Mouse (Mus musculus): Measurements from ENCODE around the gene Neu4.
A peak's percentile ranks its signal among the peaks of the same experiment; 100 is the strongest.
"Not testable (repeated sequence)": the region's sequence is repeated elsewhere in the genome, so short reads cannot be mapped to it uniquely, and the experiment has no call there.

The Neu4 gene

DNA sequence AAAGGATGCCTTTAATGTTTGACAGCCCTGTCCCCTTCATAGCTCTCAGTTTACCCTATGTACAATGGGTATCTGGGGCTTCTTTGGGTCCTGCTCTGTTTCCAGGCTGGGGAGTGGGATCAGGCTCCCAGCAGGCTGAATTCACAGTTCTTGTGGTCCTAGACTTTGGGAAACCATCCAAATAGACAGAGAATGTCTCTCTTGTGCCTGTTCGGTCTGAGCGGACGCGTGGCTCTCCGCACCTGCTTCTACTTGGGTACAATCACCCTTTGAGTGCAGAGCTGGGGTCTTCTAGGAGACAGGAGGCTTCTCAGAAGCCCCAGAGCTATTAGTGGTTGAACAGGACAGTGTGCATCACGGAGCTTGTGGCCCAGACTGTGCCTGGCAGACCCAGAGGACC, at the start of gene Neu4:
Gene Neu4, plus strand, starts transcription at position 301 of the 400 bp plus-strand sequence.
- no peak for DNase-seq (ENCODE audit: low read depth, low spot score)

DNA sequence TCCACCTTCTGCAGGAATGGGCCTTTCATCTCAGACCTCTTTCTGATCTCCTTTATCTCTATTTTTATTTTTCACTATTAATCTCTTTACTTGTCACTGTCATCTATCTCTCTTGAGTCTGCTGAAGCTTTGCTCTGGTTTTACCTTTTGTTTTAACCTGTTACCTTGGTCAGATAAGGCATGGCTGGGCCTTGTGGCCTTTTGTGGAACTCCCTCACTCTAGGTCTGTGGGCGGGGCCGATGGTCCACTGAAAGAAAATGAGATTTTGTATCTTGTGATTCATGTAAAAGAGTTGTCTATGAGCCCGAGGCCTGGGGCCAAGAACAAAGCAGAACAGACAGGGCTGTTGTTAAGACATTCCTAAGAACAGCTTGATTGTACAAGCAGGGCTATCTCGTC, 49.5 kb upstream of the Neu4 start:
- DNase-seq (ENCODE audit: low read depth, low spot score), result not testable (repeated sequence)

DNA sequence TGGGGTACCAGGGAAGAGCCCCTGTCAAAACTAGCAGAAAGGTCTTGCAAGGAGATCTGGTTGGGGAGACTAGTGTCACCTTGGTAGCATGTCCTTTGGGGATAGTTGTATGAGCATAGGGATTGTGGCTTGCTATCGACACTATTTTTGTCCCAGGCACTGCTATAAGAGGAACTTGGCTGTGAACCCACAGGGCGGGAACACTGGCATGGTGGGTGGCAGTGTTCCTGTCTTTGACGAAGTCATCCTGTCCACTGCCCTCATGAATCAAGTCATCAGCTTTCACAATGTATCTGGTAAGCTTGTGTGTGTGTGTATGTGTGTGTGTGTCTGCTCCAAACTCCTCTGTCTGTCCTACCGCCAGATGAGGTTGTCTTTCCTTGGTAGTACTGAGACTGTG, 44.5 kb upstream of the Neu4 start:
- DNase-seq (ENCODE audit: low read depth, low spot score), result not testable (repeated sequence)

DNA sequence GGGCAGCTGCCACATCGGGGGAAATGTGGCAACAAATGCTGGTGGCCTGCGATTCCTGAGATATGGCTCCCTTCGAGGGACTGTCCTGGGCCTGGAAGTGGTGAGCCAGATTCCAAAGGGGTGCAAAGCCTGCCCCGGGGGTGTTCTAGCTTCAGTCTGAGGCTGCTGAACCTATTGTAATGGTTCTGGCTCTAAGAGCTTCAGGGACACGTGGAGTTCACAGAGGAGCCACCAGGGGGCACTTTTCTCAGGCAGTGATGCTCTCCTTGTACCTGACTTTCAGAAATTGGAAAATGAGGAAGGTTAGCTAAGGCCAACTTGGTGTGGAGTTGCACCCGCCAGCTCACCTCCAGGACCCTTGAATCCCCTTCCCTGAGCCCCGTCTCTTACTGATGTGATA, 42.0 kb upstream of the Neu4 start:
- not testable (repeated sequence) for DNase-seq (ENCODE audit: low read depth, low spot score)

DNA sequence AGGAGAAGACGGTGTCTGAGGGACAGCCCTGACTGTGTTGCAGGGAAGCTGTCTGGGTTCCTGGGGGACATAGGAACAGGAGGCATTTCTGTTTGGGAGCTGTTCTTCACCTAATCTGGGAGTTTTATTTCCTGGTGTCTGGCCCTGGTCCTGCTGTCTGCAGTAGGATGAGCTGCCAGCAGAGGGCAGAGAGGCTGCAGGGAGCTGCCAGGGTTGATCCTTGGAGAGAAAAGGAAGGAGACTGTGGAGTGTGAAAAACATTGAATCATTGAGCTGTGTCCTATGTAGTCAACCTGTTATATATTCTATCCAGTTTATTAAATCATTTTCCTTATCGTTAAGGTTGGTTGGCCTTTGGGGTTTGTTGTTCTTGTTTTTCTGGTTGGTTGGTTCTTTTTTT, 39.3 kb upstream of the Neu4 start:
- DNase-seq (ENCODE audit: low read depth, low spot score), result not testable (repeated sequence)

DNA sequence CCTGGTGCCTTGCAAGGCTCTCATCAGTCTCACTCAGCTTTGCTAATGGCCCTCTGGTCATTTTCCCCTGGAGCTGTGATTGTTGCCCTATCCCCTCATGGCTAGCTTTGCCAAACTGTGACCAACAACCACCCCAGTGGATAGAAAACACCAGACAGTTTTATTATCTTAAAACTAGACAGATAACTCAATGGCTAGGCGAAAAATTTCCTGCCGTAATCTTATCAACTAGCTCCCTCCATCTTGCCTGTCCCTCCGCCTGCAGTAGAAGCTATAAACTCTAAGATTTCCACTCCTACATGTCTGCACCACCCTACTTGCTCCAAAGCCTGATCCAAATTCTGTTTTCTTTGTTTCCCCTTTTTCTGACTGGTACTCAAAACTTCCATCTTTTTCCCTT, 34.1 kb upstream of the Neu4 start:
- no peak for DNase-seq (ENCODE audit: low read depth, low spot score)

DNA sequence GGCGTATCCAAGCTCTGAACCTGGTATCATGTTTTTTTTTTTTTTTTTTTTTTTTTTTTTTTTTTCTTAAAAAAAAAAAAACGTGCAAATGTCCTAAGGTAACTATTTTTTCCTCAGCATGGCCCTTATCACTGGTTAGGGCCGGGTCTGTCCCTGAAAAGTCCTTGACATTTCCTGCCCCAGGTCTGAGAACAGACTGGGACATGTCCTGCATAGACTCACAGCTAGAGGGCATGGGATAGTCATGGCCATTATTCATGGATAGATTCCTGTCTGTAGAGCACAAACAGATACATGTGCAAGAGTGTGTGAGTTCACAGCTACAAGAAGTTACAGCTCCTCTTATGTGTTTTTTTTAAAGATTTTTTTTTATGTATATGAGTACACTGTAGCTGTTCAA, 31.5 kb upstream of the Neu4 start:
- no peak for DNase-seq (ENCODE audit: low read depth, low spot score)

DNA sequence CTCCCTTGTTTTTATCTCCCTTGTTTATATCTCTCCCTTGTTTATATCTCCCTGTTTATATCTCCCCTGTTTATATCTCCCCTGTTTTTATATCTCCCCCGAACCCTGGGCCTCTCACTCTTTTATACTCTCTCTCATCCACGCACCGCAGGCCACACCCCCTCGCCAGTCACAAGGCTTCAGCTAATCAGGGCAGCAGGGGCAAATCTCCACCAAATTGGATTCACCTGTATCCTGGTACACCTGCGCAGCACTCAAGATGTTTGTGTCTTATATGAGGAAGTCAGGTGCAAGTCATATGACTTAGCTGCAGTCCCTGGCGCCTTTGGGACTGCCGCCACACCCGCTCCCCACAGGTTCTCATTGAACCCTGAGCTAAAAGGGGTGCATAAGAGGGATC, 30.0 kb upstream of the Neu4 start, which contains the start of gene Gal3st2c:
Gene Gal3st2c, plus strand, starts transcription at position 301 of the 400 bp plus-strand sequence.
- not testable (repeated sequence) for DNase-seq (ENCODE audit: low read depth, low spot score)

DNA sequence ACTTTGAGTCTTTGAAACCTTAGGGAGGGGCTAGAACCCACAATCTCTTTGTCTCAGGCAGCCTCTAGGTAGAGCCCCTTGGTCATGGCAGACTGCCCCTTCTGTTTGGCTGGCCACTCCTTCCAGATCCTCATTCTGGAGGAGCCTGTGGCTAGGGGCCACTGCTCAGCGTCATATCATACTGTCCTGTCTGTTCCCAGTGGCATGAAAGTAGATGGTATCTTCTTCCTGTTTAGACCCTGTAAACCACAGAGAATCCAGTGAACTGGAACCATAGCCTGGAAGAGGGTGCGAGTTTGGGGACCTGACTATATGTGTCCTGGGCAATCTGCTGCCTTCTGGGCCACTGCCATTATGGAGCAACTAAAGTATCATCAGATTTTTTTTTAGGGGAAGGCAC, 29.2 kb upstream of the Neu4 start:
- DNase-seq (ENCODE audit: low read depth, low spot score), result not testable (repeated sequence)

DNA sequence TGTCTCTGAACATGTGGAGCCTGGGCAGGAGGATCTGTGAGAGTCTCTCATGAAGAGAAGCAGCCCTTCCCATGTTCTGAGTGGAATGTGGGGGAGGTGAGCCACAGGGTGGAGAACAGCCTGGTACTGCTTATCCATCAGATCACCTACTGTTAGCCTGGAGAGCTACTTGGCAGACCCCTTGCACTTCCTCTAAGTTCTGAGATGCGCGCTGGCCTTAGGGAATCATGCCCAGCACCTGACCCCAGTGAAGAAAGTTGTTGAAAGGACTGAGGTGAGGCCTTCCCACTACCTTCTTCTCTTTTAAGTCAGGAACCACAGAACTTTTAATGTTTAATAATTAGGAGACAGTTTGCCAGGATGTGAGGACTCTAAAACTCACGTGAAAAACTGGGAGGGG, 28.8 kb upstream of the Neu4 start:
- not testable (repeated sequence) for DNase-seq (ENCODE audit: low read depth, low spot score)

DNA sequence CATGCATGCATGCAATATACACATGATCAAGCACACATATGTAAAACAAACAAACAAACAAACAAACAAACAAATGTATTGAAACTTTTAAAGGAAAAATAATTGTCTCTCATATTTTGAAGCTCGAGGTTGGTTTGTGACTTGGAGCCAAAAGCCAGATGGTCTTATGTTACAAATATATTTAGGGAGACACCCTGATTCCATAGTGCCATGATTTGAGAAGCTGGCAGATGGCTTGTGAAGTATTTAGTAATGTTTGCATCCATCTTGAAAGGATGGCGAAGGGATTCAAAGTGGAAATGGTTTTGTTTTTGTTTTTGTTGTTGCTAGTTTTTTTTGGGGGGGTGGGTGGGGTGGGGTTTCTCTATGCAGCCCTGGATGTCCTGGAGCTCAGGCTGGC, 19.2 kb upstream of the Neu4 start:
- no peak for DNase-seq (ENCODE audit: low read depth, low spot score)

DNA sequence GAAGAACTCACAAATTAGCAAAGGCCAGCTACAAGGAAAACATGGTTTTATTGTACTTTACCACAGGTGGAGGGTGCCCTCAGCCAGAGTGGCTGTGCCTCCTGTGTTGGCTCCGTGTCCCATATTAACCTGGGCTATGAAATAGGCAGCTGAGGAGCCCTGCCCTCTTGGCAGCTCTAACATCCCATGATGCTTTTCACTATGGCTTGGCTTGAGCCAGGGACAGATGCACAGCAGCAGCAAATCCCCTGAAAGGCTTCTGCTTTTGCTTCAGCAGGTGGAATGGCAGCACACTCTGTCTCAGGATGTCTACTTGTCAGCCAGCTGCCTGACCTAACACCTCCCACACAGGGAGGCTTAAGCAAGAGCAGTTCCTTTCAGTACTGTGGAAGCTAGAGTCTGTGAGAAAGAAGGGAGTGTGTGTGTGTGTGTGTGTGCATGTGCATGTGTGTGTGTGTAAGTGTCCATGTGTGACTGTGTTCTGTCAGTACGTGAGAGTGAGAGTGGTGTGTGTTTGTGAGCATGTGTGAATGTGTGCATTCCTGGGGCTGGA, 14.2 kb upstream of the Neu4 start:
- DNase-seq (ENCODE audit: low read depth, low spot score), result not testable (repeated sequence)

DNA sequence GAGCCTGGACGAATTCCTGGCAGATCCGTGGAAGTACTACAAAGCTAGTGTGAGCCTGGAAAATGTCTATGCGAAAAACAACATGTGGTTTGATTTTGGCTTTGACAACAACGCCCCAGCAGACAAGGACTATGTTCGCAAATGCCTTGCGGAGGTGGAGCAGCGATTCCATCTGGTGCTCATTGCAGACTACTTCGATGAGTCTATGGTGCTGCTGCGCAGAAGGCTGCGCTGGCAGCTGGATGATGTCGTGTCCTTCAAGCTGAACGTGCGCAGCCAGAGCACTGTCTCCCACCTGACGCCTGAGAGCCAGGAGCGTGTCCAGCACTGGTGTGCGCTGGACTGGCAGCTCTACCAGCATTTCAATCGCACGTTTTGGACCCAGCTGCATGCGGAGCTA, 11.4 kb upstream of the Neu4 start:
- DNase-seq (ENCODE audit: low read depth, low spot score), result not testable (repeated sequence)

DNA sequence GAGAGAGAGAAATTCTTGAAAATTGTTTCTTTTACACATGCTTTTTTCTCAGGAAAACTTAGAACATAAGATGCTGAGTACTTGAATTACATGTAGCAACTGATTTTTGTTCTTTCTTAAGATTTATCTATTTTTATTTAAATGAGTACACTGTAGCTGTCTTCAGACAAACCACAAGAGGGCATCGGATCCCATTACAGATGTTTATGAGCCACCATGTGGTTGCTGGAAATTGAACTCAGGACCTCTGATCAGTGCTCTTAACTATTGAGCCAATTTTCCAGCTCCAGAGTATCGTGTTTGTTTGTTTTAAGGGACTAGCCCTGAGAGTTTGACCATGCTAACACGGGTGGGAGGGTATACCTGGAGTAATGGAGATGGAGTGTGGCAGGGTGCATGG, 8.6 kb upstream of the Neu4 start:
- DNase-seq (ENCODE audit: low read depth, low spot score), result no peak

DNA sequence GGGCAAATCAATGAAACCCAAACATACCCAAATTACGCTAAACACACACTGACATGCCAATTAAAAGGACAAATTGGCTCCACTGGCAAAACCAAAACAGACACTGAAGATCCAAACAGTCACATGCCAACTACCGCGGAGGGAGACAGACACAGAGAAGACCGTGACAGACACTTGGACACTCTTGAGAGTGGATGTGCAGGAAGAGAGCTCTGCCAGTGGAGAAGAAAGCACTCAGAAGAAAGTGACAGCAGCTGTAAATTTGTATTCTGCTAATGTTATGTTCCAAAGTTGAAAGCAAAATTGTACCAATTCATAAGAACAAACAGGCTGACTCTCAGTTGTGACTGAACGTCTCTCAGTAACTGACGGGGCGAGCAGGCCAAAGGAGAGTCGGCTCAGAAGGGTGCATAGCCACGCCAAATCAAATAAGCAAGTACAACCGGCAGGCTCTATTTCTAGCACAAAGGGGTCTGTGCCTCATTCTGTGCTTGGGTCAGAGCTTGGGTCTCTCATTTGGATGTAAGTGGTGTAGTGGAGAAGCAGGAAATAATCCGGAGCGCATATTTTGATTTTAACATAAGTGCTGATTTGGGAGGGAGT, 7.4 kb downstream of the Neu4 start:
- no peak for DNase-seq (ENCODE audit: low read depth, low spot score)

DNA sequence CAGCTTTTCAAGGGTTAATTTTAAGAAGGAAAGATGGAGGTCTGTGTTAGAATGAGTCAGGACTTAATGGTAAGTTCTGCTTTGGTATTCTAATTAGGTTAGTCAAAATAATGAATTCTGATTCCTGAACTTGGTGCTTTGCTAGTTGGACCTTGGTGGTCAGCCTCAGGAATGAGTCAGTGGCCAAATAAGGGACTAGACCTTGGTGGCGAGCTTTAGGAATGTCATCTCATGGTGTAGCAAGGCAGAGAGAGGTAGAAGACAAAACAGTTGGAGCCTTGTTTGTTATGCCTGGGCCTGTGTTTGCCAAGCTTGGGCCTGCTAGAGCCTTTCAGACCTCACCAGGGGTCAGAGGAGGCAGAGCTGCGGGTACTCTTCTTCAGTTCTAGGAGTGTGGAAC, 8.5 kb downstream of the Neu4 start:
- no peak for DNase-seq (ENCODE audit: low read depth, low spot score)

DNA sequence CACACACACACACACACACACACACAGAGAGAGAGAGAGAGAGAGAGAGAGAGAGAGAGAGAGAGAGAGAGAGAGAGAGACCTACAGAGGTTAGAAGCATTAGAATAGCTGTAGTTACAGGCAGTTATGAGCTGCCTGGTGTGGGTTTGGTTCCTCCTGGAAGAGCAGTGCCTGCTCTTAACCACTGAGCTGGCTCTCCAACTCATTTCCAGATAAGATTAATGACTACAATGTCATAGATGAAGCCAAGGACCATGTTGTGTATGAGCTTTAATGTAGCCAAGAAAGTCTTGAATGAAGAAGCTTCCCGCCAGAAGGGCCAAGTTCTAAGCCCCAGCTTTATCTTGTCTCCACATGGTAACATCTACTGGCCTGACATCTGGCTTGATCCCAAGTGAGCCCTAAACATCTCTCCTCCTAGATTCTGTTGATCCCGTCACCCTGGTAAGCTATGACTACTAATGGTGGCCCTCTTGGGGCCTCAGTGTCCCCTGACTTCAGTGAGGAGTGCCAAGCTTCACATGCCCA, 12.9 kb downstream of the Neu4 start:
- DNase-seq (ENCODE audit: low read depth, low spot score), result no peak

DNA sequence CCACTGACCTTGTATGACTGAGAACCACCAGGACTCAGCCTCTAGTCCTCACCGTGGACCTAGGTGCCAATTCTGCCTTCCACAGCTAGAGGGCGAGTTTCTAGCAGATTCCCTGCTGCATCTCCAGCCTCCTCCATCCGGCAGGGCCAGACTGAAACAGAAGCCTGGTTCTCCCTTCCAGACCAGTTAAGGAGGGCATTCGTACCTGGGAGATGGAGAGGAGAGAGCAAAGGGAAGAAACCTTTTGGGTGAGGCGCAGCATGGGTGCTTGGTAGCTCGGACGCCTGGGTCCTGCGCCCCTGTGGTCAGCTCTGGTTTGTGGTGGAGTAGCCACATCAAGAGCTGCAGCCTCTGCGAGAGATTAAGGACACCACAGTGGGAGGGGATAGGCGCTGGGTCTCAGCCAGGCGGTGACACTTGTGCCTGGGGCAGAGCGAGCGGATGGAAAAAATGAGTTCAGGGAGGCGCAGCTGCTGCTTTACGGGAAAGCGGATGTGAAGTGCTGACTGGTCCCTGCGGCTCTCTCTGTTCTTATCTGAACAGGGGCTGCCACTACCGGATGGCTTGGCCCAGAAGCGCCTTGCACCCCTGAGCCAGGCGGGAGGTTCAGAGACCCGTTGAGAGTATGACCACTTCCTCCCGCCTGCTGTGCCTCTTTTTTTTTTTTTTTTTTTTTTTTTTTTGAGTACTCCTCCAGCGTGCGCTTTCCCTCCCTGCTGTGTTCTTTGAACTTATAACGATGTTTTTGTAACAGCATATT, 14.9 kb downstream of the Neu4 start:
- peak; percentile 67 for DNase-seq (ENCODE audit: low read depth, low spot score)

DNA sequence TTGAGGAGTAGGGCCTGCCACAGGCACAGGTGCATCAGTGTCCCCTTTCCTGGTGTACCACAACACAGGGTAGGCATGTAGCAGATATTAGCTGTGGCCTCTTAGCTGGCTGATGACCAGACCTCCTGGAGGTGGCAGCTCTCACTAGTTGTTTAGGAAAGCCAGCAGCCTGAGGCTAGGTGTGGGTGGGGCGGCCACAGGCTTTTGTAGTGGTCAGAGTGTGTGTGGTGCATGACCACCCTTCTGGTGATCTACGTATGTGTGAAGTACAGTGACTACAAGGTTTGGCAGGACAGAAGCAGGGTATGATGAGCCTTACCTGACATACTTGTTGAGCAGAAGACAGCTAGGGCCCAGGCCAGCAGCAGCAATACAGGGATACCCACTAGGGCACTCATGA, 20.1 kb downstream of the Neu4 start:
- DNase-seq (ENCODE audit: low read depth, low spot score), result no peak

DNA sequence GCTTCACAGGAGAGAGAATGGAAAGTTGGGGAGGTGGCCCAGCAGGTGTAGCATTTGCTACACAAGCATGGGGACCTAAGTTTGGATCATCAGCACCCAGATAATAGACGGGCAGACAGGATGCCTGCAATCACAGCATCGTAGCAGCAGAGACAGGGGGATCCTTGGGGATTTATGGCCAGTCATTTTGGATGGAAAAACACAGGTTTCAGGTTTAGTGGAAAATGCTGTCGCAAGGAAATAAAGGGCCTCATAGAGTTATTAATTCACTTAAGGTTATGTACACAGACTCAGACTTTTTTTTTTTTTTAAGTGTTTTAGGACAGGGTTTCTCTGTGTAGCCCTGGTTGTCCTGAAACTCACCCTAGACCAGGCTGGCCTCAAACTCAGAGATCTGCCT, 25.3 kb downstream of the Neu4 start:
- DNase-seq (ENCODE audit: low read depth, low spot score), result no peak

DNA sequence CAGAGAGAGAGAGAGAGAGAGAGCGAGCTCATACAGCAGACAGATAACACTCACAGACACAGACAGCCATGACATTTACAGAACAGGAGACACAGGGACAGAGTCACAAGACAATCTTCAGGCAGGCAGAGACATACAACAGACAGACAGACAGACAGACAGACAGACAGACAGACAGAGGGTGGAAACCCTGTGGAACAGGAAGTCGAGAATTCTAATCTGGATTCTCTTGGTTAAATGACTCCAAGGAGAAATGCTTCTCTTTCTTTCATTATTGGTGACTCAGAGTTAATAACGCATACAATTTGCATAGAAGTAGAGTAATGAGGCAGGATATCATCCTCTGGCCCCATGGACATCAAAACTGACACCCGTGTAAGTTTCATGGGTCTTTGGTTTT, 26.3 kb downstream of the Neu4 start:
- no peak for DNase-seq (ENCODE audit: low read depth, low spot score)

DNA sequence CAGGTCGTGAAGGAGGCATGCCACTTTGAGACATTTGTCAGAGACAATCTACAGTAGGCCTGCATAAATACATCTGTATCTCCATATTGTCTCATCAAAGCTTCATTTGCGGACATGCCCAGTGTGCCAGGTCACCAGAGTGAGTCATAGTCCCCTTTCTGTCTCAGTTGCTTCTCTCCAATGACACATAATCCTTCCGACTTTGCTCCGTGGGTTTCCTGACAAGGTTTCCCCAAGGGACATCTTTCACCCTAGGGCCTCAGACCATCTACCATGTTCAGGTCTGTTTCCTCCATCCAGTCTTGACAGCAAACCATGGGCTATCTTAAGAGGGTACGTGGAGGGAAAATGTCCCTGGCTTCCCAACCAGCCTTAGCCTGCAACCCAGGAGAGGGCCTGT, 30.9 kb downstream of the Neu4 start:
- DNase-seq (ENCODE audit: low read depth, low spot score), result no peak

DNA sequence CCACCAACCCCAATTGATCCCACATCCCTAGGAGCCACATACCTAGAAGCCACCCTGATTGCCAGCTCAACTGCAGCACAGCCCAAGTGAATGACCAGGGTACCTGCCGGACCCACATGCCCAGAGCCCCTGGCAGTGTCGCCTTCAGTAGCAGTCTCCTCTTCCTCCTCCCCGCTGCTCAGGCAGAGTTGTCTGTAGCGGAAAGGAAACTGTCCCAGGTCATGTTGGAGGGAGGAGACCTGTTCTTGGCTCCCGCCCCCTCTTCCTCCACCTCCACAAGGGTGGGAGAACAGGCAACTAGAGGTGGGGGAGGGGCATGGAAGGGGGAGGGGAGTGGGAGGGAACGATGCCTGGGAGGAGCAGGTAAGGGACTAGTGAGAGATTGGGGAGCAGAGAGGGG, 32.1 kb downstream of the Neu4 start, which contains the start of gene Pdcd1:
Gene Pdcd1, minus strand, starts transcription at position 181 of the 400 bp plus-strand sequence.
- DNase-seq (ENCODE audit: low read depth, low spot score), result no peak
